Comparison of ENCODE assay signal across 8 mouse cellular contexts in the genomic region with DNA sequence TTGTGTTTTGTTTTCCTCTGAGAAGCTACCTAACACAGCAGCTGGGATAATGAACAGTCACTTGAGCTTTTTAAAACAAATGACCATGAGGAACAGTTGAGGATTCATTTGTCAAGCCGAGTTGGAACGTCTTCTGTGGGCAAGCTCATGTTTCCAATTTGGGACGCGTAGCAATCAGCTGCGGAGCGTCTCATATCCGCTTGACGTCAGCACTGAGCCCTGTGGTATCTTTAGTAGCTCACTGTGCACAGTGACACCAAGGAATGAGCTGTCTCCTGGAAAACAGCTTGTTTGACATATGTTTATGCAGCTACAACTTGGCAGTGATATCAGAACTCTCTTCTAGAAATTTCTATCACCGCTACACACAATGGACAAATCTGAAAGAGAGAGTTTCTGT. TPM values are rescaled to one million over a fixed set of nuclear protein-coding genes. Genes with fewer than 3 reads are reported as not detected.
DNase-seq lines count a peak whose midpoint lies in the region; ATAC-seq and TF ChIP-seq lines count a peak whose summit lies in the region.

No protein-coding gene starts in this region.

- H3K27ac ChIP-seq in CH12.LX (ENCODE audit: insufficient read depth, low read depth): no peak overlapping the region
- no peak overlapping the region; the same call in 1 of the 2 replicates for H3K27ac ChIP-seq in stomach, postnatal 0 days (replicated peaks)
- no peak overlapping the region for H3K27ac ChIP-seq in liver, embryonic 12.5 days

- WGBS in stomach, postnatal 0 days: 37% methylated on average over 9 of the region's 9 CpGs
- 56% methylated on average over 9 of the region's 9 CpGs for WGBS in liver, embryonic 12.5 days (ENCODE audit: insufficient replicate concordance)

- TF ChIP-seq RAD21 in CH12.LX (IDR thresholded peaks at IDR 0.05; ENCODE audit: low read depth, low read length): no peak; the same call in 1 of the 2 replicates

- peaks cover 0 to 26% of the 10 kb centered on the region in 2 experiments; a peak in 2 of 4 replicates for H3K4me1 ChIP-seq in CH12.LX (ENCODE audit: control insufficient read depth in 1 of 2, insufficient read depth in 2 of 2)
- H3K4me1 ChIP-seq in stomach, postnatal 0 days (replicated peaks; ENCODE audit: control insufficient read depth, insufficient read depth): no peaks in the 10 kb centered on the region; the same call in 1 of the 2 replicates
- peaks cover 4% of the 10 kb centered on the region; the same call in 1 of the 2 replicates for H3K4me1 ChIP-seq in liver, embryonic 12.5 days

- intact Hi-C loops in heart, postnatal 25 days (cut with DNase I): no loop called here
- intact Hi-C loops in left cerebral cortex, postnatal 10 days (cut with DNase I): no loop called here

- no peak for TF ChIP-seq POLR2A in CH12.LX (IDR thresholded peaks at IDR 0.05; ENCODE audit: low read depth, low read length)

- H3K9ac ChIP-seq in CH12.LX (ENCODE audit: insufficient read depth, low read depth): no peak overlapping the region
- H3K9ac ChIP-seq in stomach, postnatal 0 days (ENCODE audit: low read length): no peak overlapping the region
- H3K9ac ChIP-seq in liver, embryonic 12.5 days: no peak overlapping the region

- H3K79me2 ChIP-seq in CH12.LX (replicated peaks; ENCODE audit: control insufficient read depth, extremely low read depth, insufficient read depth, poor library complexity, severe bottlenecking): no peaks in the 10 kb centered on the region

- H3K36me3 ChIP-seq in CH12.LX (replicated peaks in 1 of 2; ENCODE audit: control insufficient read depth in 1 of 2, insufficient read depth in 1 of 2, low read length in 1 of 2): no peaks in the 10 kb centered on the region
- H3K36me3 ChIP-seq in stomach, postnatal 0 days (ENCODE audit: control insufficient read depth, insufficient read depth, low read length): no peaks in the 10 kb centered on the region
- no peaks in the 10 kb centered on the region for H3K36me3 ChIP-seq in liver, embryonic 12.5 days

- H3K4me2 ChIP-seq in CH12.LX (ENCODE audit: insufficient read depth, low read depth, poor library complexity, severe bottlenecking): no peak overlapping the region
- H3K4me2 ChIP-seq in stomach, postnatal 0 days (replicated peaks; ENCODE audit: low read depth): no peak overlapping the region
- H3K4me2 ChIP-seq in liver, embryonic 12.5 days: no peak overlapping the region

- H3K27me3 ChIP-seq in CH12.LX (replicated peaks): no peaks in the 10 kb centered on the region
- H3K27me3 ChIP-seq in stomach, postnatal 0 days (ENCODE audit: control insufficient read depth, insufficient read depth, low read length): no peaks in the 10 kb centered on the region
- H3K27me3 ChIP-seq in liver, embryonic 12.5 days (replicated peaks): no peaks in the 10 kb centered on the region

- H3K4me3 ChIP-seq in CH12.LX (replicated peaks in 1 of 3; ENCODE audit: low read depth in 2 of 3, low read length in 2 of 3, poor library complexity in 1 of 3): no peak overlapping the region
- no peak overlapping the region for H3K4me3 ChIP-seq in stomach, postnatal 0 days (ENCODE audit: low read depth, low read length)
- H3K4me3 ChIP-seq in liver, embryonic 12.5 days: no peak overlapping the region

- H3K9me3 ChIP-seq in CH12.LX (replicated peaks; ENCODE audit: low read length): peaks cover 13% of the 10 kb centered on the region
- no peaks in the 10 kb centered on the region for H3K9me3 ChIP-seq in stomach, postnatal 0 days (ENCODE audit: control insufficient read depth, low read length)
- no peaks in the 10 kb centered on the region; the same call in 1 of the 2 replicates for H3K9me3 ChIP-seq in liver, embryonic 12.5 days (replicated peaks)

- no peak; a peak in 1 of 4 replicates for TF ChIP-seq CTCF in CH12.LX (conservative IDR thresholded peaks at IDR 0.05 in 1 of 2, IDR thresholded peaks at IDR 0.05 in 1 of 2; ENCODE audit: low read depth in 2 of 2, low read length in 2 of 2)
- TF ChIP-seq CTCF in stomach, postnatal 0 days (IDR thresholded peaks at IDR 0.05; ENCODE audit: low read depth): peak; percentile 48

- dilution Hi-C loops in CH12.LX (cut with MboI; ENCODE audit: extremely low pct_ligation_motif_present, extremely low pct_unique_long_range_greater_than_20kb, low sequenced_read_pairs): no loop called here

- in situ Hi-C loops in CH12.LX (cut with MboI; ENCODE audit: low pct_ligation_motif_present, low pct_unique_long_range_greater_than_20kb, low sequenced_read_pairs): no loop called here

- no peak for TF ChIP-seq EP300 in CH12.LX (IDR thresholded peaks at IDR 0.05; ENCODE audit: low read length)
- TF ChIP-seq EP300 in stomach, postnatal 0 days (optimal IDR thresholded peaks at IDR 0.05): no peak

- ATAC-seq in frontal cortex, adult (ENCODE audit: low TSS enrichment): peak; percentile 94
- ATAC-seq in stomach, postnatal 0 days (ENCODE audit: low FRiP score, low TSS enrichment): no peak; the same call in 1 of the 2 replicates
- no peak for ATAC-seq in liver, embryonic 12.5 days

- peak; percentile 57 for DNase-seq in CH12.LX (ENCODE audit: extremely low read depth)
- DNase-seq in adrenal gland, postnatal 25 days: peak; percentile 47
- DNase-seq in heart, postnatal 25 days (ENCODE audit: low spot score): peak; percentile 64
- peak; percentile 64 to 77 for DNase-seq in left cerebral cortex, postnatal 10 days (ENCODE audit: extremely low spot score in 1 of 2, low spot score in 2 of 2)
- DNase-seq in stomach, postnatal 0 days (ENCODE audit: low spot score): no peak
- DNase-seq in ovary, postnatal 14 days (ENCODE audit: low spot score): no peak

TF ChIP-seq in CH12.LX, 34 proteins besides CTCF, POLR2A, EP300 and RAD21:
- TF ChIP-seq MEF2A (IDR thresholded peaks at IDR 0.05; ENCODE audit: borderline replicate concordance, low read depth, low read length) (peak; percentile 76), ELF1 (IDR thresholded peaks at IDR 0.05; ENCODE audit: low read depth, low read length) (no peak), PAX5 (IDR thresholded peaks at IDR 0.05; ENCODE audit: low read length) (no peak), UBTF (IDR thresholded peaks at IDR 0.05; ENCODE audit: low read depth, low read length) (no peak), ETS1 (conservative IDR thresholded peaks at IDR 0.05; ENCODE audit: low read depth, low read length) (peak; percentile 91), TBP (conservative IDR thresholded peaks at IDR 0.05; ENCODE audit: low read depth, low read length) (no peak), SMC3 (IDR thresholded peaks at IDR 0.05; ENCODE audit: low read depth, low read length) (peak; percentile 12; the same call in 1 of the 2 replicates), ZNF384 (IDR thresholded peaks at IDR 0.05; ENCODE audit: low read depth, low read length) (no peak)

RNA-seq across cellular contexts. Expression of a gene that starts 25.4 kb away (rescaled TPM):
- total RNA-seq in CH12.LX (2012; rRNA removed) (9.3 and 12.5 TPM in 2 replicates), CH12.LX (2014; rRNA removed) (17.5 and 20.0 TPM in 2 replicates)
- polyA plus RNA-seq in CH12.LX (2012; ENCODE audit: insufficient read length, low read depth): 30.2 and 36.1 TPM in 2 replicates
- total RNA-seq in adrenal gland, postnatal 25 days (2021): 39.1 and 46.5 TPM in 2 replicates
- 10 to 100 TPM; 67.2 to 69.3 TPM for total RNA-seq in heart, postnatal 25 days (2021)
- 10 to 100 TPM; 22.0 to 22.8 TPM for total RNA-seq in left cerebral cortex, postnatal 10 days (2021)
- 12.5 and 12.7 TPM in 2 replicates for polyA plus RNA-seq in stomach, postnatal 0 days (2015; fragmentation: Nextera tagmentation; extraction: Ambion mirVana)
- 39.8 TPM in 2 replicates for polyA plus RNA-seq in liver, embryonic 12.5 days (2016; fragmentation: Nextera tagmentation; extraction: Ambion mirVana)

RNA-seq across cellular contexts. Expression of a gene that starts 35.5 kb away (rescaled TPM):
- total RNA-seq in CH12.LX (2012; rRNA removed) (not detected in 2 replicates), CH12.LX (2014; rRNA removed) (not detected in 2 replicates)
- not detected in 2 replicates for polyA plus RNA-seq in CH12.LX (2012; ENCODE audit: insufficient read length, low read depth)
- 33.2 and 43.0 TPM in 2 replicates for total RNA-seq in adrenal gland, postnatal 25 days (2021)
- under 1 TPM; 0.31 TPM for total RNA-seq in heart, postnatal 25 days (2021)
- 1 to 10 TPM in 1 of 2 experiments, under 1 TPM in 1; 0.41 to 1.2 TPM for total RNA-seq in left cerebral cortex, postnatal 10 days (2021)
- 0.16 and 0.24 TPM in 2 replicates for polyA plus RNA-seq in stomach, postnatal 0 days (2015; fragmentation: Nextera tagmentation; extraction: Ambion mirVana)
- polyA plus RNA-seq in liver, embryonic 12.5 days (2016; fragmentation: Nextera tagmentation; extraction: Ambion mirVana): 1.7 and 1.9 TPM in 2 replicates

RNA-seq across cellular contexts. Expression of a gene that starts 58.5 kb away (rescaled TPM):
- total RNA-seq in CH12.LX (2012; rRNA removed) (34.9 and 39.1 TPM in 2 replicates), CH12.LX (2014; rRNA removed) (40.3 and 45.7 TPM in 2 replicates)
- 49.3 and 49.9 TPM in 2 replicates for polyA plus RNA-seq in CH12.LX (2012; ENCODE audit: insufficient read length, low read depth)
- 82.9 and 88.5 TPM in 2 replicates for total RNA-seq in adrenal gland, postnatal 25 days (2021)
- 10 to 100 TPM; 72.8 to 84.7 TPM for total RNA-seq in heart, postnatal 25 days (2021)
- 10 to 100 TPM; 67.8 to 71.2 TPM for total RNA-seq in left cerebral cortex, postnatal 10 days (2021)
- 12.1 and 13.3 TPM in 2 replicates for polyA plus RNA-seq in stomach, postnatal 0 days (2015; fragmentation: Nextera tagmentation; extraction: Ambion mirVana)
- 14.3 and 14.4 TPM in 2 replicates for polyA plus RNA-seq in liver, embryonic 12.5 days (2016; fragmentation: Nextera tagmentation; extraction: Ambion mirVana)

Comparison
In these comparisons a context has a peak if more than half of its experiments do, and no peak if none do; other contexts are left out.
1. DNase-seq: peak in CH12.LX (single experiment), adrenal gland, postnatal 25 days (single experiment), heart, postnatal 25 days (single experiment) and left cerebral cortex, postnatal 10 days (2 of 2); none in stomach, postnatal 0 days (single experiment) and ovary, postnatal 14 days (single experiment).
2. RNA of a gene that starts 35.5 kb away (total RNA-seq): 33.2 to 43.0 TPM in adrenal gland, postnatal 25 days; 0.41 to 1.2 TPM in left cerebral cortex, postnatal 10 days, 0.31 TPM in heart, postnatal 25 days and not detected in CH12.LX; every median in the first group is over 10 times any median in the second.